Mouse (Mus musculus) cerebellum, adult 8-10 months (tissue): Measurements from ENCODE around the gene Opa1.

Experiments
- DNase-seq: peaks from one replicate; pipeline ENCODE4 v3.0.0; 2022

Gene Opa1

DNA sequence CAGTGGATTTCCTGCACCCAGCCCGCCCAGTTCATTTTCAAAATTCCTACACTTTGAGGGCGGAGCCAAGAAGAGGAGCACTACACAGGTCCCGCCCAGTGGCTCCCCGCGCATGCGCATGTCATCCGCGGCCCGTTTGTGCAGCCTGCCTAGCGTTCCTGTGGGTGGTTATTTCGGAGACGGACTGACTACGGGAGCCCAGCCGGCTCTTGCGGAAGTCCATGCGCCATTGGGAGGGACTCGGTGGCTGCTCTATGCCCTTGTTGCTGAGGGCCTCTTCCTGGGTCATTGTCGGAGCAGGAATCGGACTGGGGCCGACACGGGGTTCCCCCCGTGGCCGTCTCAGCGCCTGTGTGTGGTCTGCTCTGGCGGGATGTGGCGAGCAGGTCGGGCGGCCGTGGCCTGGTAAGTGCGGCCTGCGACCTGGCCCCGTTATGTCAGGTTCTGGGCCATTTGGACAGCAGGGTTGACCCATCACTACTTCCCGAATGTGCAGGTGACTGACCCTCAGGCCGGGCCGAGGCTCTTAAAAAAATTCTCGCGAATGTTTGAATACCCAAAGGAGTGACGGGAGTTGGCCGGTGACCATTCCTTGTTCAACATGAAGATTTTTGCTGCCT is at the start of gene Opa1:
TSS of gene Opa1 (plus strand) at position 168 of the 620 bp plus-strand sequence.
- peak; percentile 99 for DNase-seq

GRCm38 (mm10) chr16:29533641-29534040 is 45.5 kb upstream of the Opa1 start:
- DNase-seq: no peak

- DNase-seq: no peak
These were observed 43.3 kb upstream of the Opa1 start for GRCm38 (mm10) chr16:29535866-29536265.

DNA sequence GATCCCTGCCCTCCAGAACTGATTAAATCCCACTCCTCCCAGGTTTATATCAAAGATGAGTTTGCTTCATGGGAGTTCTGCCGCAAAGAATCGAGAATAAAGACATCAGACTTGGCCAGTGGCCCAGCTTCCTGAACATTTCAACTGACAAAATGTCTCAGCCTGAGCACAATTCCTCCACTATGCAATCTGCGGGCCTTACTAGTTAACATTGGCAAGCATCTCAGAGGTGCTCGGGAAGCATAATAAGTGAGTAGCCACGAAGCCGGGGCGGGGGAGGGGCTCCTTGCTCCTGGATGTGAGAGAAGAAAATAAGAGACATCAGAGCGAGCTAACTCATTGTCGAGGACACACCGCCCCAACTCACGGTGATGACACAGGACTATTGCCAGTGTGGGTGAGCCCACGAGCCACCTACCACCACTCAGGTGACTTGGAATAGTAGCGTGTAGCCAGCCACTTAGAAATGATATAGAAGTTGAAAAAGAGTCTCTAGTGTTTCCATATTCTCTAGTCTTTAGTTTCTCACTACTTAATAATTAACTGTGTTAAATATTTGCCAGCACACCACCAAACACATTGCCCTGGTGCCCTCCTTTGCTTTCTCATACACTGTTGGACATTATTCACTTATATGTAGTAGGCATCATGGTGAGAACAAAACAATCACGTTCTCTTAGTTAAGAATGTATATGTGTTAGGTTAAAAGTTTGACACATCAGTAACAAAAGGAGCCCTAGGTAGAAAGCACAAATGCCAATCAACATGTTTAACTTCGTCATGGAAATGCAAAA is 42.5 kb upstream of the Opa1 start:
- no peak for DNase-seq

- DNase-seq: no peak
These were observed 39.2 kb upstream of the Opa1 start for GRCm38 (mm10) chr16:29539906-29540305.

- no peak for DNase-seq
These were observed 37.9 kb upstream of the Opa1 start for GRCm38 (mm10) chr16:29541261-29541683.

GRCm38 (mm10) chr16:29544829-29545228 is 34.3 kb upstream of the Opa1 start, which contains the start of gene Atp13a4:
TSS of gene Atp13a4 (minus strand) at chr16:29544864.
- no peak for DNase-seq

GRCm38 (mm10) chr16:29559667-29560066 is 19.5 kb upstream of the Opa1 start:
- no peak for DNase-seq

- DNase-seq: no peak
These were observed 18.7 kb upstream of the Opa1 start for GRCm38 (mm10) chr16:29560454-29560853.

DNA sequence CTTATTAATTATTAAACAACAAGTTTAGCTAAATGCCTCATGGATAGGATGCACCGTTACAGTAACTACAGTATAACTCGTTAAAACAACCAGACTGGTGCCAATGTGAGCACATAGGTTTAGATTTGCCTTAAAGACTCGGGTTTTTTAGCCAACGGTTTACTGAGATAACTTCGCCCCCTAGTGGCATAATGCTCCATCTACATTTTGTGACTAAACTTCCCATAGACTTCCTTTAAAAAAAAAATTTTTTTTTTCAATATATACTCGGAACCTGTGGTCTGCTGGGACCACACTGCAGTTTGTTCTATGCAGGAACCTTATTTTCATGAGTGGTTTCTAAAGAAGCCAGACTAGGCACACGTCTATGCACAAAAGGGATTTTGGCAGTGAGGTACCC is 18.3 kb upstream of the Opa1 start:
- peak; percentile 57 for DNase-seq

- no peak for DNase-seq
These were observed 5.1 kb upstream of the Opa1 start for GRCm38 (mm10) chr16:29574013-29574412.

GRCm38 (mm10) chr16:29575620-29576019 is 3.5 kb upstream of the Opa1 start:
- DNase-seq: no peak

- DNase-seq: no peak
These were observed 648 bp downstream of the Opa1 start for GRCm38 (mm10) chr16:29579787-29580176.

GRCm38 (mm10) chr16:29592171-29592570 is 13.0 kb downstream of the Opa1 start:
- no peak for DNase-seq

DNA sequence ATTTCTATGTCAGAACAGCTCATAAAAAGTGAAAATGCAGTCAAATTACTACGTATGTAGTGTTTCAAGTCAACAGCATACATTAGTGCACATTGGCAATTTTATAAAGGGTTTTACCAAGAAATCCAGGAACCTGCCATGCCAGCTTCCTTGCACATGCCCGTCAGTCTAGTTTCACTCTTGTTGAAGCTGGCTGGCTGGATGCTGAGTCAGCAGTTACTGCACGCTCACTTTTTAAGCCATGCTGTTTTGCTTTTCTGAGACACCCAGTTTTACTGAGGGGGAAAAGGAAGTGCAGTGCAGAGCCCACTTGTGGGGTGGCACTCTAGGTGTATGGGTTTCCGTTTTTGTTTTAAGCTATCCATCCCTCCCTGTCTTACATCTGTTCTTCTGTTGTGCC is 18.0 kb downstream of the Opa1 start:
- DNase-seq: no peak

GRCm38 (mm10) chr16:29605546-29605945 is 26.4 kb downstream of the Opa1 start:
- no peak for DNase-seq

DNA sequence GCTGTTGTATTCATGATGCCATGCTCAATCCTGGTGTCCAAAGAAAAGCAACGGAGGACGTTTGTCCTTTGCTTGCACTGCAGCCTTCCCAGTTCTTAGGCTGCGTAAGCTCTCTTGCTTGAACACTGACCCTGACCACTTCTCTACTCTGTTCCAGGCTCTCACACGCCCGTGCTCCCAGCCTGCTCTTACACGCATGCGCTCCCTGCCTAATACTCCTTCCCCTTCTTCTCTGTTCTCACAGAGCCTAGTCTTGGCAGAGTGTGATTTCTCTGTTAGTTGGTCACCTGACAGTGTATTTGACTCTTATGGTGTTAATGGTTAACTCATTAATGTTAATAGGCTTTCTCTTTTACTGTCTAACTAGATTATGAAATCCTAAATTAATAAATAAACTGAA is 28.0 kb downstream of the Opa1 start:
- DNase-seq: no peak

DNA sequence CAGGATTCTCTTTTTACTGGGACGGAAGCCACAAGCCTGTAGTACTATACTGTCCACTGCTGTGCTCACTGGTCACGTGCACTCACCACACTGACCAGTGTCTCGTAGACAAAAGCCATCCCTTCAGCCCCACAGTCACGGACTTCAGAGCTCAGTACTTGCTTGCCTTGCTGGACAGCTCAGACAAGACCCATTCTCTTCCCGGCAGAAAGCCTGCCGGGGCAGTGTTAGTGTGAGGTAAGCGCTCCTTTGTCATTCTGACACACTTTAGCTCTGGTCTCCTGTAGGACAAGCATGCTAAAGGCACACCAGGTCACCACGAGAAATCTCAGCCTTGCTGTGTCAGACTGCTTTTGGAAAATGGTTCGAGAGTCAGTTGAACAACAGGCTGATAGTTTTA is 35.6 kb downstream of the Opa1 start:
- DNase-seq: no peak

- DNase-seq: no peak
These were observed 49.9 kb downstream of the Opa1 start for GRCm38 (mm10) chr16:29629053-29629452.

- DNase-seq: no peak
These were observed 56.6 kb downstream of the Opa1 start for GRCm38 (mm10) chr16:29635780-29636179.

DNA sequence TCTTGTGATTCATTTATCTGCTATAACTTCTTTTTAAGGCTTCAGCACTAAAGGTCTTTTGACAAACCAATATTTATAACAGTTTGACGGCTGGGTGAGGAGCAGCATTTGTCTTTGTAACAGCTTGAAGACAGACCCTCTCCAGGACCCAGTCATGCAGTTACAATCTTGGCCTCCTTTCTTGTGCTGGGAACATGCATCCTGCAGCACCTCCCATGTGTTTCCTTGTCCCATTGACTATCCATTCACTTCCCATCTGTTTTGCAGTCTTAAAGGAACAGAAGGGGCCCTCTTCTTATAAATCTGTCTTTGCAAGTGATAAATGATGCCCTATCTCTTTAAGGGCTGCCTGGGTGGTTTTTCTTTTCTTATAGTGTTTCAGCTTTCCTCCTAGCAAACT is 63.2 kb downstream of the Opa1 start:
- DNase-seq: no peak

DNA sequence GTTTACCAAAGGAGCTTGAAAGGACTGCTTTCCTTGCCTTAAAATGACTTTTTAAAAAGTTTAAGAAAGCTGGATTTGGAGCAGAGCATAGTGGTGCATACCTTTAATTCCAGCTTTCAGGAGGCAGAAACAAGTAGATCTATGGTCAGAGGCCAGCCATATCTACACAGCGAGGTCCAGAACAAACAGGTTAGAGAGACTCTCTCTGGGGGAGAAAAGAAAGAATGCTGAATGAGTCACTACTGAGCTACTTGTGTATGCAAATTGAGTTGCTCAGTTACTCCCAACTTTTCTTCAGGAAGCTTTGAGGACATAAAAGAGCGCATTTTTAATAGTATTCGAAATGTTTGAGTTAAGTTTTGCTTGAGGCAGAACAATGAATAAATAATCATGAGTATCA is 65.7 kb downstream of the Opa1 start:
- DNase-seq: no peak

DNA sequence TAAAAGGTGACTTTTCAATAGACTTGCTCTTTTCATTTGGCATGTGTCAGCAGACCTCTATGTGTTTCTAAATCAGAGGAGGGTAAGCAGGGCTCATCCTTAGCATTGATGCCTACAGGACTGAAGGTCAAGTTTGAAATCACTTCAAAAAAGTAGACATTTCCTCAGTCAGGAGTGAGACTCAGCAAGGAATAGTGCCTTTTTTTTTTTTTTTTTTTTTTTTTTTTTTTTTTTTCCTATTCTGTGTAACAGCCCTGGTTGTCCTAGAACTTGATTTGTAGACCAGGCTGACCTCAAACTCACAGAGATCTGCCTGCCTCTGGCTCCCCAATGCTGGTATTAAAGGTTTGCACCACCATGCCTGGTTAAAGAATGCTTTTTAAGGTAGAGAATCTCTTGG is 67.1 kb downstream of the Opa1 start:
- DNase-seq: no peak

DNA sequence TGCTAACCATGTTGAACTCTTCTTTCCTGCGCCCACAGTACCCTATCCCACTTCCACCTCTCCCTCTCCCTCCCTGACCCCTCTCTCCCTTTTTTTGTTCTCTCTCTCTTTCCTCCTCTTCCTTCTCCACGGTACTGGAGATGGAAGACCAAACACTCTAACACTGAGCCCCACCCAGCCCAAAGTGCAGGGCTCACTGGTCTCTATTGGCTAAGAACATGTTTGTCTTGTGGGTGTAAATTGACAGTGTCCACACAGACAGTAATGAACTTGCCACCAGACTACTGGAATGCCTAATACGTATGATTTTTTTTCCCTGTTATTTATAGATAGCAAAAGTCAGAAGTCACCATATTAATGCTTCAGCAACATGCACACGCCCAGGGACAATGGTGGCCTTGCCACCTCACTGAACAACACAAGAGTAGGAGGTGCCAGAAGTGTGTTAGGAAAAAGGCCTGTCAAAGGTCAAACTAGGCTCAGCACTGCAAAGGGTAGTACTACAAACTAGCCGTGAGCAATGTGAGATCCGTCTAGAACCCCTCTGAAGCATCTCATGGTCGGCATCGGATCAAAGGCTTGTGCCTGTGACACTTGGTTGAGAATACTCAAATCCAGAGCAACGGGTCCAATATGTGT is 77.2 kb downstream of the Opa1 start:
- no peak for DNase-seq
